Mouse (Mus musculus) cerebellum, adult 2 months (tissue): ENCODE measurements at regions not wholly inside any gene's neighbourhood (a gene's known extent, or its start where the extent isn't known, plus 50 kb on each side); places are given as distances from the start of the nearest gene placed in this dataset.

Experiments
- DNase-seq, 2 experiments: peaks; one replicate each; pipeline ENCODE4 v3.0.0; 2021
- H3K27ac ChIP-seq: fragments of 200-500 bp; 2 replicates; pipeline ENCODE4 v1.5.1; 2012; ENCODE audit warnings: low read length, control low read depth, inconsistent platforms; ENCODE audit not compliant: insufficient read depth
- H3K27me3 ChIP-seq: fragments of 200-500 bp; 2 replicates; pipeline ENCODE4 v1.6.1; 2012; ENCODE audit warnings: inconsistent platforms, mild to moderate bottlenecking, low read length, moderate library complexity; ENCODE audit not compliant: control insufficient read depth, insufficient read depth
- H3K4me1 ChIP-seq: fragments of 200-500 bp; 2 replicates; pipeline ENCODE4 v1.6.1; 2011; ENCODE audit warnings: low read length; ENCODE audit not compliant: control insufficient read depth, insufficient read depth
- H3K4me3 ChIP-seq: fragments of 200-500 bp; replicated peaks from 2 replicates; pipeline ENCODE3; 2011; ENCODE audit warnings: mild to moderate bottlenecking, low read depth, low read length, control low read depth; ENCODE audit not compliant: insufficient read depth
- CTCF ChIP-seq: fragments of 200-500 bp; IDR thresholded peaks from 2 replicates; pipeline ENCODE4 v1.5.1; 2011; ENCODE audit warnings: low read depth, mild to moderate bottlenecking, control low read depth, low read length, moderate library complexity, borderline replicate concordance; ENCODE audit not compliant: insufficient read depth
- POLR2A ChIP-seq: fragments of 200-500 bp; IDR thresholded peaks from 2 replicates; pipeline ENCODE4 v1.6.1; 2011; ENCODE audit warnings: low read length, control low read depth, borderline replicate concordance; ENCODE audit not compliant: insufficient read depth
- WGBS: fragments of 180-500 bp; shearing (Covaris S2); methylation state at CpG from one replicate; pipeline ENCODE4 v1.1.7; 2018; 5-methylcytosine and 5-hydroxymethylcytosine counted together

DNA sequence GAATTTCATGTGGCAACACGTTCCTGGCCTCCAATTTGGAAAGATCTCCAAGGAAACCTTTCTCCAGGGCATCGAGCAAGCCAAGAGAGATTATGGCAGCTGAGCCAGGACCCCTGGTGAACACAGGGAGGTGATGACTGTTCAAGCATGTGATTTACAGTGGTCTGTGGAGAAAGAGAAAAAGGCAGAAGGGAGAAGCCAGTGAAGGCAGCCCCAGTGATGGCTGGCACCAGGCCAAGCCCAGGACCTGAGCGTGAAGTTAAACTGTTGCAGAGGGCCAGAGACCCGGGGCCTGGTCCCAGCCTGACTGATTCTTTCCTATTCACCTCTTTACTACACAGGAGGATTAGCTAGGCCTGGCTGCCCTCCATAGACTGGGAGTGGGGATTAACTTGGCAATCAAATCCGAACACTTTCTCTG is 261.7 kb downstream of the Rybp start:
- H3K27ac ChIP-seq = no peak overlapping the region
- H3K27me3 ChIP-seq = no peaks in the 10 kb centered on the region; the same call in 1 of the 2 replicates
- peak; percentile 20 to 34 for DNase-seq
- H3K4me3 ChIP-seq = no peak overlapping the region
- TF ChIP-seq POLR2A (no peak), CTCF (no peak)
- H3K4me1 ChIP-seq = no peaks in the 10 kb centered on the region
- WGBS = 36% methylated on average over 5 of the region's 5 CpGs

DNA sequence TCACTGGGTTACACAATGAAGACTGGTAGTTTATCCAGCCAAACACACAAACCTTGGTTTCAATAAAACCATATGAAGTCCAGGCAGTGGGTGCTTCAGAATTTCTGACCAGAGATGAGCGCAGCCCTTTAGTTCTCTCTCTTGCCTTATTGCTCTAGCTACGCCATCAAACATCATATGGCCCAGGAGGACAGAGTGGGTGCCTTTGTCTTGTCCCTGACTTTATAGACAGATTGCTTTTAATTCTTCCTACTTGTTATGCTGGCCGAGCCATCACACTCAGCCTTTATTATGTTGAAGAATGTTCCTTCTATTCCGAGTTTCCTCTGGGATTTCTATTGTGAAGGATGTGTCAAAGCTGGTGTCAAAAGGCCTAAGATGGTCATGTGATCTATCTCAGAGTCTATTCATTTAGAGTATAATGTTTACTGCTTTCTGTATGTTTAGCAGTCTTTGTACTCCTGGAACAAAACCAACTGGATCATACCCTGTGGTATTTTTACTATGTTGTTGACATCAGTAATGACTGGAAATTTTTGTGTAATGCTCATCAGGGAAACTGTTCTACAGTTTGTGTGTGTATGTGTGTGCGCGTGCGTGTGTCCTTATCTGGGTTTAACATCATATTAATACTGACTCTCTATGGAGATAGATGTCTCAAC is 263.7 kb downstream of the Rybp start:
- Histone ChIP-seq H3K4me3 (no peak overlapping the region), H3K27me3 (no peaks in the 10 kb centered on the region; the same call in 1 of the 2 replicates), H3K27ac (no peak overlapping the region), H3K4me1 (no peaks in the 10 kb centered on the region)
- DNase-seq = no peak
- no peak for TF ChIP-seq CTCF
- TF ChIP-seq POLR2A = no peak
- WGBS = 95% methylated on average over 7 of the region's 7 CpGs

DNA sequence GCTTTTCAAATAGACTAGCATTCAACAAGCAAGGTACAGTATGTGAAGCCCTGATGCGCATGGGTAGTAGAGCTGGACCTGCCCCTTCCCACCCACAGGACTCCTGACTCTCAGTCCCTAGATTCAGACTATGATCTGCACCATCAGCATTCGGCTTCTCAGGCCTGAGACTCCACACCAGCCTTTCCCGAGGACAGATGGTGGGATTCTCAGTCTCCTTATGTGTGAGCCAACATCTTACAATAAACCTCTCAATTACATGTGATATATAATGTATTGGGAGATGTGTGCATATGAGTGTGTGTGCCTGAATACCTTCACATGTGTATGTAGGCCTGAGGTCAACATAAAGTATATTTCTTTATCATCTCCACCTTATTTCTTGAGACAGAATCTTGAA is 268.3 kb downstream of the Rybp start:
- 66% methylated on average over 3 of the region's 3 CpGs for WGBS
- TF ChIP-seq POLR2A (no peak), CTCF (no peak)
- DNase-seq = no peak
- Histone ChIP-seq H3K27me3 (no peaks in the 10 kb centered on the region; the same call in none of the 2 replicates), H3K4me3 (no peak overlapping the region), H3K4me1 (no peaks in the 10 kb centered on the region), H3K27ac (no peak overlapping the region)

DNA sequence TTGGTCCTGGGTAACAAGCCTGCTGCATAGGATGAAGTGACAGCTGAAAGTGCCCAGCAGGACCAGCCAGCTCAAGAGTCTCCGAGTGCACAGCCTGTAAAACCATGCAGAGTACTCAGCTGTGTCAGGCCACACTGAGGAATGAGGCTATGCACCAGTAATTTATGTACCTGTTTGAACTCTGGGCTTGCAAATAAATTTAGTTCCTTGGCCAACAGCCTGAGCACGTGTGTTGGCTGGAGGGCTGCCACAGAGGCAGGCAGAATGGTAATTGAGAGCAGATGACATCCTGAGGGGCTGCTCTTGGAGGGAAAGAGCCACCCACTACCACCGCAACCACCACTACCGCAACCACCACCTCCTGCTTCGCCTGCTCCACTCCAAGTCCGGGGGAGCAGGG is 273.3 kb downstream of the Rybp start:
- no peaks in the 10 kb centered on the region; the same call in 1 of the 2 replicates for H3K27me3 ChIP-seq
- TF ChIP-seq CTCF = no peak
- no peak for TF ChIP-seq POLR2A
- DNase-seq = no peak
- no peaks in the 10 kb centered on the region for H3K4me1 ChIP-seq
- 40% methylated on average over 6 of the region's 6 CpGs for WGBS
- H3K4me3 ChIP-seq = no peak overlapping the region
- H3K27ac ChIP-seq = no peak overlapping the region

DNA sequence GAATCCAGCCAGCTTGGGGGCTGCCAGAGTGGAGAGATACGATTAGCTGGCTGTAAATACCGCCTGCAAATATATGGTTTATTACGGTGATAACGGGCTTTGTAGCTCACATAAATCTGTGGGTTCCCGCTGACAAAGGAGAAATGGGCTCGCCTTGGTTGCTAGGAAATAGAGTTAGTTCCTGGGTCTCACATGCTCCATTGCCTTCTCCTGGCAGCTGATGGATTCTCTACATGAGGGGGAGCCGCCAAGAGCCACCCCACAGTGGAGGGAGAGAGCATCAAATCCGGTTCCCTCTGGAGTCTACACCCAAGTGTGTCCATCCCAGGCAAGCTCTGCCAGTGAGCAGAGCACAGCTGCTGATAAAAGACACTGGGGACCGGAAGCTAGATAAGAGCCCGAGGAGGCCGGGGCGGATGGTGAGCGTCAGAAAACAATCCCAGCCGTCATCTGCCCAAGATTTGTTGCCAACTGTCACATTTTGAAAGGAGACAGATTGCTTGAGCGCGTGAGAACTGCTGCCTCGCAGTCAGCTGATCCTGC is 275.7 kb downstream of the Rybp start:
- TF ChIP-seq POLR2A (no peak), CTCF (no peak)
- 13% methylated on average over 17 of the region's 17 CpGs for WGBS
- H3K4me1 ChIP-seq = no peaks in the 10 kb centered on the region
- H3K27me3 ChIP-seq = no peaks in the 10 kb centered on the region; the same call in 1 of the 2 replicates
- no peak overlapping the region for H3K4me3 ChIP-seq
- no peak overlapping the region for H3K27ac ChIP-seq
- DNase-seq = peak in 1 of 2 experiments; percentile 35

DNA sequence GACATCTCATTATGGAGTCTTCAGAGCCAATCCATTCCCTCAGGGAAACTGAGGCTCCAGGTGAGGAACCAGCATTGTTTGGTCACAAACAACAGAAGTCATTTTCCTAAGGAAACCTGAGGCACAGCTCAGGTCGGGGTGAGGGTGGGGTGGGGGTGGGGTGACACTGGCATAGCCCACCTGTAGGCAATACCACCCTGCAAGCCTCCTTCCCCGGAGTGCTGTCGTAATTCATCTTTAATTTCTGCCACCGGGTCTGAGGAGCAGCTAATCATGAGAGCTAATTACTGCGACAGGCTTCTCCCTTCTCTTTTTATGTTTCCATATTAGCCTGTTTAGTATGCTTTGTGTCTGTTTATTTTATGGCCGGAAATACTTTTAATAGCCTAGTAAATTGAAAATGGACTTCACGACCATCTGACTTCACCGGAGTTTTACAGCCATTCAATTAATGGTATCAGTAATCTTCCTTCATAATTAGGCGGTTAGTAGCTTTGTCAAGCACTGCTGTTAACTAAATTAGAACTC is 276.3 kb downstream of the Rybp start:
- TF ChIP-seq CTCF (no peak), POLR2A (no peak)
- Histone ChIP-seq H3K27me3 (no peaks in the 10 kb centered on the region; the same call in 1 of the 2 replicates), H3K27ac (no peak overlapping the region), H3K4me3 (no peak overlapping the region), H3K4me1 (no peaks in the 10 kb centered on the region)
- DNase-seq = no peak
- WGBS = 47% methylated on average over 9 of the region's 9 CpGs

DNA sequence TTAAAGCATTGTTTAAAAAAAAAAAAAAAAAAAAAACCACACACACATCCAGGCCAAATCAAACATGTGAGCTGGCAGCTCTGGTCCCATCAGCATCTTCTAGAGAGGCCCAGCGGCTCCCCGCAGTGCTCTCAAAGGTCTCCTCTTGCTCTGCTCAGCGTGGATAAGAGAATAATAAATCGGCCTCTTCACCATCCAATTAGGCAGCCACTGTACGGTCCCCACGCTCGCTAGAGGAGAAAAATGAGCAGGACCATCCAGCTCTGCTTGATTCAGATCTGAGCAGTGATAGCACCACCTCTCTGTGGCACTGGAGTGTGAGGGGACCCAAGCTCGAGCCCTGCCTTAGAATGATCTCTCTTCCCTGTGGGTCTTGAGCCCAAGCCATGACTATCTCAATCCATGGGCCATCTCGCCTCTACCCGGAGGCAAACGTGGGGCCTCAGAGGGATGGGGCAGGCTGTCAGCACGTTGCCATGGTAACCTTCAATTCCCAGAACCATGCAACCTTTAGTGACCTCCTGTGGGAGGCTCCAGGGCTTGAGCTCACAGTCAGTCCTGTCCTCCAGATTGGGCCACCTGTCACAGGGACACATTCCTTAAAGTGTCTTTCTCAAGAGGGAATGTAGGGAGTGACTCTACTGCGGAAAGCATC is 273.6 kb upstream of the Prok2 start:
- DNase-seq = no peak
- H3K4me3 ChIP-seq = no peak overlapping the region
- peaks cover 2% of the 10 kb centered on the region; the same call in 1 of the 2 replicates for H3K4me1 ChIP-seq
- no peaks in the 10 kb centered on the region for H3K27me3 ChIP-seq
- 72% methylated on average over 13 of the region's 13 CpGs for WGBS
- no peak overlapping the region for H3K27ac ChIP-seq
- TF ChIP-seq CTCF = no peak
- no peak for TF ChIP-seq POLR2A
